In genomic region chr1:164459127-164459905, GRCm38 (mm10) we compare ENCODE assay signal across 8 mouse cellular contexts. TPM values are rescaled to one million over a fixed set of nuclear protein-coding genes. Genes with fewer than 3 reads are reported as not detected.
DNase-seq lines count a peak whose midpoint lies in the region; ATAC-seq and TF ChIP-seq lines count a peak whose summit lies in the region.

No protein-coding gene starts in this region.

- no peaks in the 10 kb centered on the region for H3K9me3 ChIP-seq in forebrain, embryonic 10.5 days
- no peaks in the 10 kb centered on the region for H3K9me3 ChIP-seq in intestine, postnatal 0 days (ENCODE audit: control insufficient read depth)
- no peaks in the 10 kb centered on the region for H3K9me3 ChIP-seq in midbrain, embryonic 14.5 days (ENCODE audit: control insufficient read depth, low read length)

- H3K4me3 ChIP-seq in forebrain, embryonic 10.5 days = peak overlapping the region; percentile 71; the same call in 1 of the 2 replicates
- peak overlapping the region; percentile 85 for H3K4me3 ChIP-seq in intestine, postnatal 0 days (ENCODE audit: low read depth, low read length)
- peak overlapping the region; percentile 58 for H3K4me3 ChIP-seq in midbrain, embryonic 14.5 days (replicated peaks; ENCODE audit: low read depth, low read length)

- H3K9ac ChIP-seq in intestine, postnatal 0 days (ENCODE audit: low read depth, low read length) = peak overlapping the region; percentile 96
- peak overlapping the region; percentile 71; the same call in 1 of the 2 replicates for H3K9ac ChIP-seq in midbrain, embryonic 14.5 days (replicated peaks; ENCODE audit: low read length)

- H3K36me3 ChIP-seq in forebrain, embryonic 10.5 days (replicated peaks) = no peaks in the 10 kb centered on the region
- 0 out of 2 replicates have a peak, but pooled peaks cover 6% of the 10 kb centered on the region for H3K36me3 ChIP-seq in intestine, postnatal 0 days (ENCODE audit: control insufficient read depth, insufficient read depth)
- no peaks in the 10 kb centered on the region for H3K36me3 ChIP-seq in midbrain, embryonic 14.5 days (ENCODE audit: control insufficient read depth, insufficient read depth, low read length)

- WGBS in forebrain, embryonic 10.5 days = 55% methylated on average over 12 of the region's 12 CpGs
- 28% methylated on average over 12 of the region's 12 CpGs for WGBS in intestine, postnatal 0 days
- 63% methylated on average over 12 of the region's 12 CpGs for WGBS in midbrain, embryonic 14.5 days

- no peak; the same call in 1 of the 2 replicates for ATAC-seq in intestine, postnatal 0 days
- ATAC-seq in midbrain, embryonic 14.5 days (ENCODE audit: low FRiP score, low TSS enrichment) = no peak

- peak overlapping the region; percentile 72 for H3K4me2 ChIP-seq in intestine, postnatal 0 days (replicated peaks; ENCODE audit: low read depth)
- peak overlapping the region; percentile 61 for H3K4me2 ChIP-seq in midbrain, embryonic 14.5 days (ENCODE audit: low read length)

- H3K4me1 ChIP-seq in forebrain, embryonic 10.5 days = peaks cover 53% of the 10 kb centered on the region
- H3K4me1 ChIP-seq in intestine, postnatal 0 days (replicated peaks; ENCODE audit: control insufficient read depth, insufficient read depth, low read length) = peaks cover 11% of the 10 kb centered on the region
- H3K4me1 ChIP-seq in midbrain, embryonic 14.5 days (ENCODE audit: control insufficient read depth, insufficient read depth, low read length) = peaks cover 25% of the 10 kb centered on the region

- 0 out of 2 replicates have a peak overlapping the region, but pooled peaks have one; percentile 91 for H3K27ac ChIP-seq in forebrain, embryonic 10.5 days
- peak overlapping the region; percentile 93 for H3K27ac ChIP-seq in intestine, postnatal 0 days (ENCODE audit: low read depth, low read length)
- peak overlapping the region; percentile 97 for H3K27ac ChIP-seq in midbrain, embryonic 14.5 days (replicated peaks; ENCODE audit: low read depth, low read length)

- TF ChIP-seq CTCF in intestine, postnatal 0 days (IDR thresholded peaks at IDR 0.05; ENCODE audit: low read depth) = no peak

- DNase-seq in kidney, adult 8-10 months = peak; percentile 63 to 75
- DNase-seq in kidney, postnatal 4 days = no peak
- no peak for DNase-seq in forebrain, embryonic 10.5 days (ENCODE audit: extremely low spot score, low spot score)
- no peak for DNase-seq in midbrain, embryonic 14.5 days
- no peak for DNase-seq in Muller cell, postnatal 12 days (ENCODE audit: inconsistent ontology term)
- DNase-seq in spleen, postnatal 4 days (ENCODE audit: low spot score in 2 of 2) = no peak
- DNase-seq in spleen, postnatal 36 days (ENCODE audit: low spot score in 2 of 2) = no peak

- peaks cover 69% of the 10 kb centered on the region for H3K27me3 ChIP-seq in forebrain, embryonic 10.5 days (ENCODE audit: poor library complexity, severe bottlenecking)
- no peaks in the 10 kb centered on the region for H3K27me3 ChIP-seq in intestine, postnatal 0 days (replicated peaks; ENCODE audit: control insufficient read depth, insufficient read depth, low read length)
- peaks cover 3% of the 10 kb centered on the region; the same call in 1 of the 2 replicates for H3K27me3 ChIP-seq in midbrain, embryonic 14.5 days (ENCODE audit: control insufficient read depth, insufficient read depth, low read length)

RNA-seq across cellular contexts. Expression of gene Atp1b1, which starts 1.2 kb away (rescaled TPM):
- 7.8 and 9.9 TPM in 2 replicates for polyA plus RNA-seq in forebrain, embryonic 10.5 days (2016; fragmentation: Nextera tagmentation; extraction: Ambion mirVana)
- 227 and 233 TPM in 2 replicates for polyA plus RNA-seq in intestine, postnatal 0 days (2015; fragmentation: Nextera tagmentation; extraction: Ambion mirVana)
- polyA plus RNA-seq in midbrain, embryonic 14.5 days (2014; fragmentation: Nextera tagmentation; extraction: Ambion mirVana) = 133 and 164 TPM in 2 replicates

Comparison
In these comparisons a context has a peak if more than half of its experiments do, and no peak if none do; other contexts are left out.
1. DNase-seq: peak in kidney, adult 8-10 months (2 of 2); none in kidney, postnatal 4 days (0 of 2), forebrain, embryonic 10.5 days (single experiment), midbrain, embryonic 14.5 days (single experiment), Muller cell, postnatal 12 days (single experiment), spleen, postnatal 4 days (0 of 2) and spleen, postnatal 36 days (0 of 2).
2. RNA of gene Atp1b1, which starts 1.2 kb away (polyA plus RNA-seq): 227 to 233 TPM in intestine, postnatal 0 days and 133 to 164 TPM in midbrain, embryonic 14.5 days; 7.8 to 9.9 TPM in forebrain, embryonic 10.5 days; every median in the first group is over 10 times any median in the second.
3. Peak in every context shown above with its lines, with median percentiles within 50 percentile points of each other: H3K27ac ChIP-seq and H3K4me3 ChIP-seq.